Mouse (Mus musculus) cortical plate, adult 2 months (tissue): ENCODE results near the gene Lingo1.

Experiments used
- CTCF ChIP-seq: fragments of 200-500 bp; IDR thresholded peaks from 2 replicates; pipeline ENCODE4 v1.5.1; 2011; ENCODE audit warnings: mild to moderate bottlenecking, control low read depth, low read length; ENCODE audit not compliant: insufficient read depth; ENCODE audit errors: extremely low read depth
- POLR2A ChIP-seq: fragments of 200-500 bp; IDR thresholded peaks from 2 replicates; pipeline ENCODE4 v1.6.1; 2011; ENCODE audit warnings: mild to moderate bottlenecking, low read length, control low read depth; ENCODE audit not compliant: insufficient read depth; ENCODE audit errors: extremely low read depth

- TF ChIP-seq POLR2A (no peak), CTCF (no peak)
These were observed 11.7 kb upstream of the Lingo1 start for GRCm38 (mm10) chr9:56807990-56808389.
